Mouse (Mus musculus) ES-Bruce4 (cell line): ENCODE measurements at regions not wholly inside any gene's neighbourhood (a gene's known extent, or its start where the extent isn't known, plus 50 kb on each side); places are given as distances from the start of the nearest gene placed in this dataset.

Experiments used
- EP300 ChIP-seq: IDR thresholded peaks from 2 replicates; pipeline ENCODE4 v1.6.1; 2011; ENCODE audit warnings: low read depth, low read length; ENCODE audit not compliant: insufficient read depth
- POLR2A ChIP-seq: IDR thresholded peaks from one replicate; pipeline ENCODE4 v1.8.1; 2011; ENCODE audit warnings: low read length; ENCODE audit not compliant: insufficient read depth

GRCm38 (mm10) chr5:43130377-43130776 is 102.6 kb upstream of the Cpeb2 start:
- TF ChIP-seq POLR2A, result no peak
- TF ChIP-seq EP300, result no peak
